Mouse (Mus musculus) kidney, embryonic 15.5 days (tissue): ENCODE measurements at regions not wholly inside any gene's neighbourhood (a gene's known extent, or its start where the extent isn't known, plus 50 kb on each side); places are given as distances from the start of the nearest gene placed in this dataset.

Source experiments
- ATAC-seq: fragments of 200-750 bp; cut with Nextera tagmentation; replicated peaks from 2 replicates; pipeline ENCODE4 v1.8.0; 2017; ENCODE audit warnings: moderate TSS enrichment; ENCODE audit not compliant: low FRiP score
- H3K27ac ChIP-seq: fragments of 300-500 bp; sonication (generic); 2 replicates; pipeline ENCODE4 v1.5.1; 2015; ENCODE audit warnings: mild to moderate bottlenecking, inconsistent platforms
- H3K27me3 ChIP-seq: fragments of 300-500 bp; sonication (generic); 2 replicates; pipeline ENCODE4 v1.6.1; 2015; ENCODE audit warnings: inconsistent platforms
- H3K36me3 ChIP-seq: fragments of 300-500 bp; sonication (generic); 2 replicates; pipeline ENCODE4 v1.6.1; 2015; ENCODE audit warnings: inconsistent platforms
- H3K4me1 ChIP-seq: fragments of 300-500 bp; sonication (generic); 2 replicates; pipeline ENCODE4 v1.6.1; 2015; ENCODE audit warnings: inconsistent platforms
- H3K4me2 ChIP-seq: fragments of 300-500 bp; sonication (generic); 2 replicates; pipeline ENCODE4 v1.6.1; 2015; ENCODE audit warnings: moderate library complexity, mild to moderate bottlenecking, inconsistent platforms
- H3K4me3 ChIP-seq: fragments of 300-500 bp; sonication (generic); replicated peaks from 2 replicates; pipeline ENCODE4 v1.5.1; 2015; ENCODE audit warnings: mild to moderate bottlenecking, inconsistent platforms
- H3K9ac ChIP-seq: fragments of 300-500 bp; sonication (generic); 2 replicates; pipeline ENCODE4 v1.6.1; 2015; ENCODE audit warnings: mild to moderate bottlenecking, inconsistent platforms
- H3K9me3 ChIP-seq: fragments of 300-500 bp; sonication (generic); replicated peaks from 2 replicates; pipeline ENCODE4 v1.6.1; 2016; ENCODE audit warnings: inconsistent platforms
- WGBS: fragments of 180-500 bp; shearing (Covaris S2); methylation state at CpG from one replicate; pipeline ENCODE4 v1.1.7; 2015; ENCODE audit warnings: mixed read lengths; 5-methylcytosine and 5-hydroxymethylcytosine counted together

- Histone ChIP-seq H3K27me3 (no peaks in the 10 kb centered on the region), H3K4me2 (no peak overlapping the region), H3K36me3 (no peaks in the 10 kb centered on the region), H3K4me1 (peaks cover 20% of the 10 kb centered on the region), H3K9ac (no peak overlapping the region), H3K27ac (no peak overlapping the region), H3K9me3 (no peaks in the 10 kb centered on the region), H3K4me3 (no peak overlapping the region)
- 44% methylated on average over 2 of the region's 2 CpGs for WGBS
- ATAC-seq = no peak
Measured at GRCm38 (mm10) chr13:113438872-113439271, 145.9 kb downstream of the BC067074 start.

- WGBS = 94% methylated on average over 3 of the region's 3 CpGs
- Histone ChIP-seq H3K9me3 (no peaks in the 10 kb centered on the region), H3K9ac (no peak overlapping the region), H3K4me1 (peaks cover 9% of the 10 kb centered on the region), H3K4me2 (no peak overlapping the region), H3K27ac (no peak overlapping the region), H3K27me3 (no peaks in the 10 kb centered on the region), H3K4me3 (no peak overlapping the region), H3K36me3 (no peaks in the 10 kb centered on the region)
- no peak for ATAC-seq
Measured at GRCm38 (mm10) chr13:113436288-113436687, 143.3 kb downstream of the BC067074 start.

GRCm38 (mm10) chr13:113435117-113435516 is 142.2 kb downstream of the BC067074 start:
- Histone ChIP-seq H3K4me3 (no peak overlapping the region), H3K27me3 (no peaks in the 10 kb centered on the region), H3K4me2 (no peak overlapping the region), H3K36me3 (no peaks in the 10 kb centered on the region), H3K9ac (no peak overlapping the region), H3K4me1 (peaks cover 7% of the 10 kb centered on the region), H3K27ac (no peak overlapping the region), H3K9me3 (no peaks in the 10 kb centered on the region)
- ATAC-seq = no peak
- WGBS = 64% methylated on average over 4 of the region's 4 CpGs

GRCm38 (mm10) chr13:113433456-113433855 is 140.5 kb downstream of the BC067074 start:
- ATAC-seq = no peak
- H3K4me3 ChIP-seq = no peak overlapping the region
- WGBS = 70% methylated on average over 5 of the region's 5 CpGs
- H3K36me3 ChIP-seq = no peaks in the 10 kb centered on the region
- no peak overlapping the region for H3K9ac ChIP-seq
- H3K4me1 ChIP-seq = no peaks in the 10 kb centered on the region
- H3K9me3 ChIP-seq = no peaks in the 10 kb centered on the region
- H3K27me3 ChIP-seq = no peaks in the 10 kb centered on the region
- no peak overlapping the region for H3K27ac ChIP-seq
- no peak overlapping the region for H3K4me2 ChIP-seq

GRCm38 (mm10) chr13:113429615-113430014 is 136.7 kb downstream of the BC067074 start:
- H3K9me3 ChIP-seq = no peaks in the 10 kb centered on the region
- ATAC-seq = no peak
- H3K27me3 ChIP-seq = no peaks in the 10 kb centered on the region
- H3K4me1 ChIP-seq = no peaks in the 10 kb centered on the region
- no peaks in the 10 kb centered on the region for H3K36me3 ChIP-seq
- no peak overlapping the region for H3K4me3 ChIP-seq
- no peak overlapping the region for H3K4me2 ChIP-seq
- H3K9ac ChIP-seq = no peak overlapping the region
- H3K27ac ChIP-seq = no peak overlapping the region
- WGBS = 40% methylated on average over 3 of the region's 3 CpGs
